Mouse (Mus musculus) hindbrain, embryonic 16.5 days (tissue): ENCODE data around the gene Dip2b. TPM values are rescaled to one million over a fixed set of nuclear protein-coding genes. Genes with fewer than 3 reads are reported as not detected.

Source experiments
- ATAC-seq: fragments of 200-750 bp; cut with Nextera tagmentation; 2 replicates; pipeline ENCODE4 v1.8.0; 2017; ENCODE audit warnings: moderate TSS enrichment, moderate library complexity
- H3K27ac ChIP-seq: fragments of 300-500 bp; sonication (generic); 2 replicates; pipeline ENCODE4 v1.5.1; 2014; ENCODE audit warnings: low read depth, mild to moderate bottlenecking, control low read depth, low read length, moderate library complexity
- H3K27me3 ChIP-seq: fragments of 300-500 bp; sonication (generic); replicated peaks from 2 replicates; pipeline ENCODE4 v1.6.1; 2014; ENCODE audit warnings: low read length; ENCODE audit not compliant: control insufficient read depth, insufficient read depth
- H3K36me3 ChIP-seq: fragments of 300-500 bp; sonication (generic); 2 replicates; pipeline ENCODE4 v1.6.1; 2014; ENCODE audit warnings: mild to moderate bottlenecking, low read length, moderate library complexity, mixed read lengths; ENCODE audit not compliant: control insufficient read depth, insufficient read depth
- H3K4me1 ChIP-seq: fragments of 300-500 bp; sonication (generic); 2 replicates; pipeline ENCODE4 v1.6.1; 2014; ENCODE audit warnings: low read depth, low read length; ENCODE audit not compliant: control insufficient read depth, insufficient read depth
- H3K4me2 ChIP-seq: fragments of 300-500 bp; sonication (generic); 2 replicates; pipeline ENCODE4 v1.6.1; 2014; ENCODE audit warnings: mild to moderate bottlenecking, low read length, control low read depth, moderate library complexity
- H3K4me3 ChIP-seq: fragments of 300-500 bp; sonication (generic); 2 replicates; pipeline ENCODE4 v1.5.1; 2014; ENCODE audit warnings: mild to moderate bottlenecking, low read length, control low read depth, moderate library complexity
- H3K9ac ChIP-seq: fragments of 300-500 bp; sonication (generic); 2 replicates; pipeline ENCODE4 v1.6.1; 2014; ENCODE audit warnings: low read depth, mild to moderate bottlenecking, control low read depth, low read length, moderate library complexity
- H3K9me3 ChIP-seq: fragments of 300-500 bp; sonication (generic); 2 replicates; pipeline ENCODE4 v1.6.1; 2014; ENCODE audit warnings: mild to moderate bottlenecking, low read length, moderate library complexity; ENCODE audit not compliant: control insufficient read depth
- WGBS: fragments of 180-500 bp; shearing (Covaris S2); extraction: QIAGEN DNeasy Blood & Tissue Kit; methylation state at CpG from one replicate; pipeline ENCODE4 v1.1.7; 2014; 5-methylcytosine and 5-hydroxymethylcytosine counted together
- polyA plus RNA-seq: library from polyadenylated mRNA; unstranded; fragments of >200 nt; fragmentation: Nextera tagmentation; extraction: Ambion mirVana; gene quantifications from 2 replicates; pipeline ENCODE4 v1.2.1, GENCODE M21; 2015

Gene Dip2b
- polyA plus RNA-seq, 1 experiment from 2014 or later, result 12.4 TPM

GRCm38 (mm10) chr15:100042048-100042400 lies 3.6 kb downstream of the Dip2b start:
- H3K27ac ChIP-seq, result no peak overlapping the region; the same call in 1 of the 2 replicates
- H3K27me3 ChIP-seq, result no peaks in the 10 kb centered on the region
- peaks cover 31% of the 10 kb centered on the region for H3K4me1 ChIP-seq
- ATAC-seq, result no peak
- no peak overlapping the region for H3K4me3 ChIP-seq
- H3K4me2 ChIP-seq, result peak overlapping the region; percentile 56
- no peak overlapping the region for H3K9ac ChIP-seq
- WGBS, result 86% methylated on average over 9 of the region's 9 CpGs
- no peaks in the 10 kb centered on the region for H3K9me3 ChIP-seq
- H3K36me3 ChIP-seq, result no peaks in the 10 kb centered on the region

GRCm38 (mm10) chr15:100045576-100045975 lies 7.1 kb downstream of the Dip2b start:
- H3K4me2 ChIP-seq, result no peak overlapping the region
- H3K36me3 ChIP-seq, result no peaks in the 10 kb centered on the region
- H3K27me3 ChIP-seq, result no peaks in the 10 kb centered on the region
- H3K4me3 ChIP-seq, result no peak overlapping the region
- H3K27ac ChIP-seq, result no peak overlapping the region
- peaks cover 25% of the 10 kb centered on the region for H3K4me1 ChIP-seq
- ATAC-seq, result no peak
- no peaks in the 10 kb centered on the region for H3K9me3 ChIP-seq
- H3K9ac ChIP-seq, result no peak overlapping the region
- 58% methylated on average over 6 of the region's 6 CpGs for WGBS

DNA sequence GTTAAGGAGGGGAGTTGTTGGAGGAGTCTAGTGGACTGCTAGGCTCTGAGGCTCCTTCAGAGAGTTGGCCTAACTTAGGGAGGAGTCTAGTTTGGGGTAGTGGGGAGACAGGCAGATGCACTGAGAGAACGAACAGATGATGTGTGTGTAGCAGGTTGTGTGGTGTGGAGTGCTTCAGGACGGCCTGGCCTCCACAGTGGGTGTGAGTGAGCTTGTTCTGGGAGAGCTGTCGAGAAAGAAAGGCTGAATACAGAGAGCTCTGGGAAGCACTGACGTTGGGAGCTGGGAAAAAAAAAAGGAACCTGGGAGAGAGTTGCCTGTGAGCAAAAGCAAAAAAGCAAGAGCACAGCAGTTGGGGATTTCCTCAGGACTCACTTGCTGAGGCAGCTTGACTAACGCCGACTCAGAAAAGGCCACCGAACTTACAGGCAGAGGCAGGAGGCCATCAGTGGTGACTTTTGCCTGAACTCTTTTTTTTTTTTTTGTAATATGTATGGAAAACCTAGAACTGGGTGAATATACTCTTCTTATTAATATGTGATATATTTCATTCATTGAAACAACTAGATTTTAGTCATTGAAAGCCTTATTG lies 11.1 kb downstream of the Dip2b start:
- H3K27ac ChIP-seq, result no peak overlapping the region
- WGBS, result 74% methylated on average over 7 of the region's 7 CpGs
- no peak overlapping the region for H3K9ac ChIP-seq
- no peaks in the 10 kb centered on the region for H3K9me3 ChIP-seq
- no peak for ATAC-seq
- peaks cover 17% of the 10 kb centered on the region for H3K4me1 ChIP-seq
- no peak overlapping the region for H3K4me2 ChIP-seq
- no peaks in the 10 kb centered on the region for H3K36me3 ChIP-seq
- no peaks in the 10 kb centered on the region for H3K27me3 ChIP-seq
- no peak overlapping the region for H3K4me3 ChIP-seq

- Histone ChIP-seq H3K9ac (no peak overlapping the region), H3K36me3 (no peaks in the 10 kb centered on the region), H3K4me2 (no peak overlapping the region), H3K27ac (no peak overlapping the region), H3K27me3 (no peaks in the 10 kb centered on the region), H3K4me1 (peaks cover 10% of the 10 kb centered on the region), H3K4me3 (no peak overlapping the region), H3K9me3 (no peaks in the 10 kb centered on the region)
- ATAC-seq, result no peak
- 84% methylated on average over 7 of the region's 7 CpGs for WGBS
These were observed 12.5 kb downstream of the Dip2b start for GRCm38 (mm10) chr15:100050940-100051339.

- no peak overlapping the region for H3K4me3 ChIP-seq
- H3K4me2 ChIP-seq, result no peak overlapping the region
- ATAC-seq, result 0 out of 2 replicates have a peak, but pooled peaks have one; percentile 25
- 19% methylated on average over 3 of the region's 3 CpGs for WGBS
- H3K4me1 ChIP-seq, result peaks cover 12% of the 10 kb centered on the region
- no peaks in the 10 kb centered on the region for H3K9me3 ChIP-seq
- peak overlapping the region; percentile 15; the same call in 1 of the 2 replicates for H3K9ac ChIP-seq
- no peaks in the 10 kb centered on the region for H3K27me3 ChIP-seq
- no peak overlapping the region for H3K27ac ChIP-seq
- H3K36me3 ChIP-seq, result no peaks in the 10 kb centered on the region
These were observed 14.3 kb downstream of the Dip2b start for GRCm38 (mm10) chr15:100052726-100053125.

GRCm38 (mm10) chr15:100056397-100056908 lies 18.0 kb downstream of the Dip2b start:
- H3K4me1 ChIP-seq, result peaks cover 18% of the 10 kb centered on the region
- 89% methylated on average over 7 of the region's 7 CpGs for WGBS

DNA sequence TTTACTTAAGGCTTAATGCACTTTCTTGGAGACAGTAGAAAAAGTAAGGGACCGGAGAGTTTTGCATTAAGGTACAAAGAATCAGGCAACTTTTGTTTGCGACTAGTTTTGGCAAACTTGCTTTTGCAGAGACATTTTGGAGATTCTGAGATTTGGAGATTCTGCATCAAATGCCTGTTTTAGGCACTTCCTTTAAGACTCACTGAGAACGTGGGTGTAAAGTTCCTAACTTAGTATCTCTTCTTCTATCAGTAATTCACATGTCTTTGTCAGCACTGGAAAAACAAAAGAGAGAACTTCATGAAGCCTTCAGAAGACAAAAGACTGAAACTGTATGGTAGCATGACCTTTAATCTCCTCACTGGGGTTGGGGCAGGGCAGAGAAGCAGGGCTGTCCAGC lies 19.2 kb downstream of the Dip2b start:
- H3K9ac ChIP-seq, result no peak overlapping the region
- no peaks in the 10 kb centered on the region for H3K36me3 ChIP-seq
- H3K27ac ChIP-seq, result no peak overlapping the region
- no peak overlapping the region for H3K4me2 ChIP-seq
- no peaks in the 10 kb centered on the region for H3K27me3 ChIP-seq
- WGBS, result 73% methylated on average over 3 of the region's 3 CpGs
- no peaks in the 10 kb centered on the region for H3K9me3 ChIP-seq
- no peak for ATAC-seq
- no peak overlapping the region for H3K4me3 ChIP-seq
- H3K4me1 ChIP-seq, result peaks cover 15% of the 10 kb centered on the region

More at GRCm38 (mm10) chr15:100056397-100056908, 18.0 kb downstream of the Dip2b start:
- Histone ChIP-seq H3K36me3 (no peaks in the 10 kb centered on the region), H3K9ac (no peak overlapping the region), H3K4me2 (no peak overlapping the region), H3K9me3 (no peaks in the 10 kb centered on the region), H3K4me3 (no peak overlapping the region), H3K27ac (no peak overlapping the region), H3K27me3 (no peaks in the 10 kb centered on the region)
- ATAC-seq, result no peak

- Histone ChIP-seq H3K9me3 (no peaks in the 10 kb centered on the region), H3K27me3 (no peaks in the 10 kb centered on the region), H3K9ac (no peak overlapping the region), H3K4me1 (peaks cover 10% of the 10 kb centered on the region), H3K36me3 (no peaks in the 10 kb centered on the region), H3K4me2 (no peak overlapping the region), H3K27ac (no peak overlapping the region), H3K4me3 (no peak overlapping the region)
- WGBS, result 92% methylated on average over 3 of the region's 3 CpGs
- no peak for ATAC-seq
These were observed 19.7 kb downstream of the Dip2b start for GRCm38 (mm10) chr15:100058143-100058542.

GRCm38 (mm10) chr15:100058912-100059311 lies 20.4 kb downstream of the Dip2b start:
- Histone ChIP-seq H3K9me3 (no peaks in the 10 kb centered on the region), H3K4me1 (peaks cover 8% of the 10 kb centered on the region; the same call in 1 of the 2 replicates), H3K36me3 (no peaks in the 10 kb centered on the region), H3K4me2 (no peak overlapping the region), H3K4me3 (no peak overlapping the region), H3K27ac (no peak overlapping the region), H3K27me3 (no peaks in the 10 kb centered on the region), H3K9ac (no peak overlapping the region)
- ATAC-seq, result no peak
- WGBS, result 71% methylated on average over 11 of the region's 11 CpGs
